Mouse (Mus musculus) right cerebral cortex, postnatal 25 days (tissue): ENCODE data around the gene AC140267.1.

Experiments used
- DNase-seq: peaks from one replicate; pipeline ENCODE4 v3.0.0; 2022

AC140267.1 gene

GRCm38 (mm10) chr15:80266281-80266680 is 30.6 kb downstream of the AC140267.1 start:
- DNase-seq: peak; percentile 67

GRCm38 (mm10) chr15:80271858-80272396 is 36.3 kb downstream of the AC140267.1 start:
- DNase-seq: no peak

GRCm38 (mm10) chr15:80277107-80277506 is 41.5 kb downstream of the AC140267.1 start:
- no peak for DNase-seq

GRCm38 (mm10) chr15:80277625-80278024 is 42.0 kb downstream of the AC140267.1 start:
- no peak for DNase-seq

- peak; percentile 74 for DNase-seq
Observed at GRCm38 (mm10) chr15:80278121-80278759, 42.6 kb downstream of the AC140267.1 start.

GRCm38 (mm10) chr15:80279053-80279452 is 43.4 kb downstream of the AC140267.1 start:
- no peak for DNase-seq

DNA sequence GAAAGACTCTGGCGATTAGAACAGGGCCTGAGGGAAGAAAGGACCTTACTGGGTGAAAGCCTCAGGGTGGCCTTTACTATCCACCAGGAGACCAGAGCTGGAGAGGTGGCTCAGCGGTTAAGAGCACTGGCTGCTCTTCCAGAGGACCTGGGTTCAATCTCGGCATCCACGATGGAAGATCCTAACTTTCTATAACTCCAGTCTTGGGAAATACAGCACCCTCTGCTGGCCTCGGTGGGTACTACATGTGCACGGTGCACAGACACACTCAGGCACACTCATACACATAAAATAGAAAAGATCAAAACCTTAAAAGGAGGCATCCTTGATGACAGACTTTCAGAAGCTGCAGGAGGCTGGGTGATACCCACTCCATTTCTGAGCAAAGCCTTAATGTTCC is 45.0 kb downstream of the AC140267.1 start:
- DNase-seq: no peak
